Mouse (Mus musculus) adrenal gland (tissue): ENCODE measurements around the gene Hexim2.

ENCODE experiments used
- intact Hi-C: fragments of 180-260 bp; cut with DNase I; formaldehyde crosslinking; loops from one replicate; pipeline ENCODE4 v1.15.1; 2025
- long read RNA-seq, 2 experiments: library from polyadenylated mRNA; unstranded; transcript quantifications; one replicate each; pipeline ENCODE4 v2.0.0; 2020; ENCODE audit warnings: borderline replicate concordance in 1 of 2; ENCODE audit not compliant: insufficient replicate concordance in 1 of 2

Gene Hexim2
- long read RNA-seq, experiment 1, partial matches to known transcripts, result 0 of 4 reads
- long read RNA-seq, experiment 1, other reads (novel, unspliced or antisense), result 1 of 4 reads
- long read RNA-seq, experiment 2, result 0 reads

DNA sequence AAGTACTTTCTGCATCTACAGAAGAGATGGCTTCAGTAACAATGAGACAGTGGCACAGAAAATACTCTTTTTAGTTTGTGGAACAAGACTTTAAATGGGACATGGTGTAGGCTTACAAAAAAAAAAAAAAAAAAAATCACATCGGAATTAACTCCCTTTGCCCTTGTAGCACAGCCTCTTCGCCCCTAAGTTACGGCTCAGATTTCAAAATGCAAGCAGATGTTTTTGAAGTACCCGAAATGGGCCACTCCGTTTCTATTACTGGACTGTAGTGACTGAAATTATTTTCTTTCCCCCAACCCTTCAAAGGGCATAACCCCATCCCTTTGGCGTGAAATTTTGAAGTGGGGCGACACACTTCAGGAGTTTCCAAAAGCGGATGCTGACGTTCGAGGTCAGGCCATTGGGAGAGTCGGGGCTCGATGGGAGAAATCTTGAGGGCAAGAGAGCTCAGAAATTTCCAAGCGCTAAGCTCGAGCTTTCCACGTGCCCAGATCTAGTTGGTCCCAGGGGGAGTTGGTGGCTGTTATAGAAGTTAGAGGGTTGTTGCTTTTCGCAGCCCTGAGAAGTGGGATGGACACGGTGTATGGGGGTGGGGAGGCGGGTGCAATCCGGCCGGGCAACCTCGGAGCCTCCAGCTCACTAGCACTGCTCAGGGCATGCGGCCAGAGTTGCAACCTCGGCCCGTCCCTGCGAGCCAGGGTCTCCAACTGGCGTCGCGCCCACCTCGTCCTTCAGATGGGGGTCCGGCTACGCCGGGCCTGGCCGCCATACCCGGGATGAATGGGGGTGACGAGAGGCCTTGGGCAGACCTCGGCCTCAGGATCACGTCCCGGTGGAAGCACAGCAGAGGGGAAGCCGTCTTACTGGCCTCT is at the start of gene Hexim2:
Gene Hexim2, plus strand, starts transcription at position 729 of the 875 bp plus-strand sequence.
- intact Hi-C loops, result loop anchor here (2.0 kb wide), 1 partner anchor 15 kb away; the partner anchor contains the start of gene Hexim1

DNA sequence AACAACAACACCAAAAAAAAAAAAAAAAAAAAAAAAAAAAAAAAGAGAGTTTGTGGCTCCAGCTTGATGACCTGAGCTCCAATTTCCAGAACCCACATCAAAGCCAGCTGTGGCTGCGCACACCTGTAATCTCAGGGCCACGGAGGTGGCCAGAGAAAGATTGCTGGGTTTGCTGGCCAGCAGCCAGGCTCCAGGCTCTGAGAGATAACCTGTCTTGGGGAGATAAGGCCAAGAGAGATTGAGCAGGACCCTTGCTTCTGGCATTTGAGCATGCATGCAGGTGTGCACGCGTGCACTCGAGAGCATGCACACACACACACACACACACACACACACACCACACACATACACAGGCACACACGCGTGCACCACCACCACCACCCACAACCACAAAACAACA is 38.9 kb upstream of the Hexim2 start:
- intact Hi-C loops, result no loop called here

DNA sequence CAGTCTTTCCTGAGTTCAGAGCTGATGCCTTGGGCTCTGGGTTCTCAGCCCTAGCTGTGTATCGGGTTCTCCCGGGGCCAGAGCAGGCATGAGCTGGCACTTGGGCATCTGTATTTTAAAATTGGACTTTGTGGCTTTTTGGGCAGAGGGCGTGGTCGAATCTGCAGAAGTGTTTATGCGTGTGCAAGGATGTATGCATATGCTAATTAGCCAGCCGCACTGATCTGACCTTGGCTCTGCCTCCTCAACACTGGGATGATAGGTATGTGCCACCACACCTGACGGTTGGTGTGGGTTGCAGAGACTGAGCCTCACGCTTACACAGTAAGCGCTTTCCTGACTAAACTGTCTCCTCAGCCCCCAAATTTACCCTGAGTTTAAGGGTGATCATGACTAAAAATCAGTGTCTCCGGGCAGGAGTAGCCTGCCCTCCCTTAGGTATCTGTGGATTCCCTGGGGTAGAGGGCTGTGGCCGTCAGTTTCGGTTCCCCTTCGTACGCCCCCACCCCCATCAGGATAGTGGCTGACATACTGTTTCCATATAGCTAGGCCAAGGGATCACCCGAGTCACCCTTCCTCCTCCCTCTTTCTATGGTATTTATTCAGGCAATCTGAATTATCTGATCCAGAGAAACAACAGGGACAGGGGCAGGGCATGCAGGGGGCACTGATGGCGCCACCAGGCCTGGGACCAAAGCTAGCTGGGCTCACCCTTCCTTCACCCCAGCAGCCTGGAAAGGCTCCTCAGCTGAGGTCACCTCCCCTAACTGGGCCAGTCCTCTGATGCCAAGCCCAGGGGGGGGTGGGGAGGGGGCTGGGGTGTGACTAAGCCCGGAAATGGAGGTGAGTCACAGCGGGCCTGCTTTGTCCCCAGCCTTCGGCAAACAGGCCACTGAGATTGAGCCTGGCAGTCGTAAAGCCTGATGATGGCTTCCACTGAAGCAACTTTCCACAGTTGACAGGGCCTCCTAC is 38.1 kb upstream of the Hexim2 start:
- intact Hi-C loops, result no loop called here

DNA sequence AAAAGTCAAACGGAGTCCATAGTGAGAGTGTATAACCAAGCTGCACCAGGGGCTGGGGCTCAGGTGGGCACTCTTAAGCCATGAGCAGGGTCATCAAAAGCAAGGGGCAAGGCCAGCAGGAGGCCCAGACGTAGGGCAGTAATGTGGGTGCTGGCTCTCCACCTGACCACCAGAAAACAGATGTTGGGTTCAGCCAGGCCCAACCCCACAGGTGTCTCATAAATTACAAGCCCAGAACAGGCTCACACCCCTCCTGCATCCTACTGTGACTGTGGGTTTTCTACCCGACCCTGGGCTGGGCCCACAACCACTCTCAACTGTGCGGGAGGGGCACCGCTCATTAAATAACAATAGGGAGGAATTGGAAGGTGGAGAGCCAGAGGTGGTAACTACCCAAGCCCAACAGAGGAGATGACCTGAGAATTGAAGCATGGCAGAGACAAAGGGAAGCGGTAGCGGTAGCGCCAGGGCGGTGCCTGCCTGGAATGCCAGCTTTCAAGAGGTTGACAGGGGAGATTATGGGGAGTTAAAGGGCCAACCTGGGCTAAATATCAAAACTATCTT is 37.0 kb upstream of the Hexim2 start:
- intact Hi-C loops, result no loop called here

DNA sequence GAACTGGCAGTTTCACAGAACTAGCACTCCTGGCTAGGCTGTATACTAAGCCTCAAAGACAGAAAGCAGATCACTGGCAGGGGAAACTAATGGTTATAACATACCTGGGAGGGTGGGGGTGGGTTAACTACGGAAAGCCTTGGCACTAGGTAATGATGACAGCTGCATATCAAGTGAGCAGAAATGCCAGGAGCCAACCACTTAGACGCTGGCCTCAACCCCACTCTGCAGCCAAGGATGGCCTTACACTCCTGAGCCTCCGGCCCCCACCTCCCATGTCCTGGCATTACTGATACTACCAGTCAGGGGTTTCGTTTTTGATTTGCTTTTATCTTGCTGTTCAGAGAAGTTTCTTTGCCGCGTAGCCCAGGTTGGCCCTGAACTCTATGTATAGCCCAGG is 36.4 kb upstream of the Hexim2 start:
- intact Hi-C loops, result no loop called here

DNA sequence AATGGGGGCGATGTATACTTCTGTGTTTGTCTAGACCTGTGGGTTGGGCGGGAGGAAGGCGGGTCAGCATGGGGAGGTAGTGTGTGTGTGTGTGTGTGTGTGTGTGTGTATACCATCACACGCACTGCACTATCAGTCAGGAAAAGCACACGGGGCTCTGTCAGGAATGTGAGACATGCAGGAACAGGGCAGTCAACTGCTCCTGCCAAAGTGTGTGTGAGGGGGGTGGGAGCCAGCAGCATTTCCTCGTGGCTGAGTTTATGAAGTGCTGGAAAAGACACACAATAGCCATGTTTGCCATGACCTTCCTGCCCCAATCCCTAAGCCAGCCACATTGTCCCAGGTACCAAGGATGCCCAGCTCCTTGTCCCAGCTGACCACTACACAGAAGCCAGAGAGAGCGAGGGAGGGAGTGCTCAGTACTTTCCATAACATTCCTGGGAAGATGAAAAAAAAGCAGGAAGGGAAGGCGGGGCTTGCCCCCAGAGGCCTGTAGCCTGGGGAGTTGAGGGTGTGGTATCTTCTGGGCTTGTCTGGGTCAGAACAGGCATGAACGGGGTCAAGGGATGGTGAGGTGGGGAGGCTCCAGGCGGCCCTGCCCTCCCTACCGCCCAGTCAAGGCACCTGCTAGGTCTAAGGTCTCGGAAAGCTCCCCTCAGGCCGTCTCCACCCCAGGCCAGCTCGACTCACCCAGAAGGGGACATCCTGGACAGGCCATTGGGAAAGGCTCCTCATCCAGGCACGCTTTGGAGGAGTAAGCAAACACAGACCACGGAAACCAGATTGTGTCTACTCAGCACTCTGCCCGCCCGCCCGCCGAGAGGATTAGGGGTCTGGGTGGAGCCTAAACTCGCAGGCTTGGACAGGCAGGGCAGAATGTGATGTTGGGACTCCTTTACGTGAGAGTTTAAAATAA is 35.0 kb upstream of the Hexim2 start:
- intact Hi-C loops, result no loop called here

DNA sequence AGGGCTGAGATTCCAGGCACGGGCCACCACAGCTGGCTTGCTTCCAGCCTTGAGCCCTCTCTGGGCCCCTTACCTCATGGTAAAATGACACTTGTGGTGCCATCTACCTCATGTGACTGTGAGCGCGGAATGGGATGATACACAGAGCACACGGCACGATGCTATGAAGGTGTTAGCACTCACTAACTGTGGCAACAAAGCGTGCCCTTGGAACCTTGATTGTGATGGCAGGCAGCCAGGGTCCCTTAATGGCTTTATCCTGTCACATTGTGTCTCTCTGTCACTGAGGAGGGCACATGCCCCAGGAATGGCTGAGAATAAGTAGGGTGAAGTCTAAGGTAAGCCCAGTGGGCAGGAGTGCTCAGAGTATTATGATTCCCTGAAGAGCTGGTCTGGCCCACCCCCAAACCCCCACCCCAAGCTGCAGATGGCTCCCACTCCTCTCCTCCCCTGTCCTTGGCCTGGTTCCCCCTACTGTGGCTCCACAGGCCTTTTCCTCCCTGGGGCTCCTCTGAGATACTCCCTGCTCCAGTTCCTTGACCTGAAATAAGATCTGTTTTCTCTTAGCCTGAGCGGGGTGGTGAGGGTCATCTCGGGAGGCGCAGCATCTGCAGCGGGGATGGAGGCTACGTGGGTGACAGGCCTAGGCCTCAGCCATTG is 33.6 kb upstream of the Hexim2 start:
- intact Hi-C loops, result no loop called here

DNA sequence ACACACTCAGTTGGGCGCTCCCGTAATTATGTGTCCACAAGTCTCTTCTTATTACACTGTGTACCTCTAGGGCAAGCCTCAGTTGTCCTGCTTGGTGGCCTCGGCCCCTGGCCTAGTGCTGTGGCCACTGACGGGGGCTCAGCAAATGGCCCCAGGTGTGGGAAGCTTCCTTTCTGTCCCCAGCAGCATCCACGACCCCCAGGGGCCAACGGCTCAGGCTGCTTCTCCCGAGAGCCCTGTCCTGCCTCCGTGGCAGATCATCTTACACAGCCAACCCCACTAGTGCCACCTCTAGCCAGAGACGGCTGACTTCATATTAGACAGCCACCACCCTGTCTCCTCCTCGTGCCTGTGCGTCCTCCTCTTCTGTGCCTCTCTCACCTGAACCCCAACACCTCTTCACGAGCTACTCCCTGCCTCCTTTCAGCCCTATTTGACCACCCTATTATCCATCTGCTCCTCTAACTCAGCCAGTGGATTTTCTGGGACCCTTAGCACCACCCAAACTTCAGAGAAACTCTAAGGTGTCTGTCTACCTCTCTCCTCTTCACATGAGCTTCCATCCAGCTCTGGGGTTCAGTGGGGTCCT is 32.8 kb upstream of the Hexim2 start:
- intact Hi-C loops, result no loop called here

DNA sequence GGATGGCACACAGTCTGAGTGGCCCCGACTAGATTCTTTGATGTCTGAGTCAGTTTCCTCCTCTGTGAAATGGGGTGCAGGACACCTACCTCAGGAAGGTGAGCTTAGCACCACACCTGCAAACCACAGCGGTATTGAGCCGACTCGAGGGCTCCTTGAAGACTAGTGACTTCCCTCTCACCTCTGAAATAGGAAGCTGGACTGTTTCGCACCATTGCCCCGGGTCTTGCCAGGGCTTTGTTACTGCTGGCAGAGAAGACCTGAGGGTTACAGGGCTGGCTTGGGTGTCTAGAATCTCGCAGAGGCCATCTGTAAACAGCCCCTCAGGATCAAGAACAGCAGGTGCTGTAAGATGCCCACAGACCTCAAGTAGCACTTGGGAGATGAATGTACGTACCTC is 31.9 kb upstream of the Hexim2 start:
- intact Hi-C loops, result loop anchor here (10.0 kb wide), 1 partner anchor 224 kb away; no protein-coding TSS in a partner anchor

DNA sequence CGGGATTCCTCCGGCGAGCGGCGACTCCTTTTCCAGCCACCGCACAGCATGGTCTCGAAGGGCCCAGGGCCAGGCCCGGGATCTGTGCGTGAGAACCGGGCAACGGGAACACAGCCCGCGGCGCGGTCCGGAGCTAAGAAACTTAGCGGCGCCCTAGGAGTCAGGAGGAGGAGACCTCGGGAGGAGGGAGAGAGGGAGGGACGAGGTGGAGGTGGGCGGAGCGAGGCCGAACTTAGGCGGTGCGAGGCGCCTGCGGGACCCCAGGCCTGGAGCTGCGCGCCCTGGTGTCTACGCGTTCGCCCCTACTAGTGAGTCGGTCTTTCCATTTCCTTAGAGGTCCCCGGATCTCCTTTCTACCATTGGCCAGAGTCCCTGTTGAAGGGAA is 30.8 kb upstream of the Hexim2 start, which contains the start of the genes Plcd3 and Acbd4:
Gene Plcd3, minus strand, starts transcription at position 178 of the 385 bp plus-strand sequence.
Gene Acbd4, plus strand, starts transcription at position 202 of the 385 bp plus-strand sequence.
- intact Hi-C loops, result loop anchor here (10.0 kb wide), 1 partner anchor 223 kb away; no protein-coding TSS in a partner anchor

DNA sequence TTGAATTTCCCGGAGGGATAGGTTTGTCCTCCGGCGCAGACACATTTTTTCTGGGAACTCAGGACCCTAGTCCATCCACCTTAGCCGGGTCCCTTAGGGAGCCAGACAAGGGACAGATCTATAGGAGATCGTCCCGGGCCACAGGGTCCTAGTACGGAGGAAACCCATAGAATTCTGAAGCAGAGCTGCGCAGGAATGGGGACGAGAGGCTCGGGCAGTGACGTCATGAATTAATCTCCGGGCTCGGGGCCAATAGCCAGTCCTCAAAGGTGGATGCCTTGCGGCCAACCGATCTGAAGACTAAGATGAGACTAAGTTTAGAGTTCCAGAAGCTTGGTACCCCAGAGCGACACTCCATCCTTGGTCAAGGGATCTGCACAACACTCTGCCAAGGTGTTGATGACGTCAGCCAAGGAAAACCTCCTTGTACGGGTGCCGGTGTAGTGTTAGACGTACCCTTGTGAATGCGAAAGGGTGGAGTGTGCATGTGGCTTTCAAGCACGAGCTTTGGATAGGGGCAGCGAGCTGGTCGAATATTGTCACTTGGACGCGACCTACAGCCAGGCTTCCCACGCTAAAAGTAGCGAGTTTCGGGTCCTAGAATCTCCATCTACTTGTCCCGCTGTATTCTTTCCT is 30.2 kb upstream of the Hexim2 start:
- intact Hi-C loops, result loop anchor here (2.0 to 10.0 kb wide), 2 partner anchors 57 to 223 kb away; no protein-coding TSS in a partner anchor

DNA sequence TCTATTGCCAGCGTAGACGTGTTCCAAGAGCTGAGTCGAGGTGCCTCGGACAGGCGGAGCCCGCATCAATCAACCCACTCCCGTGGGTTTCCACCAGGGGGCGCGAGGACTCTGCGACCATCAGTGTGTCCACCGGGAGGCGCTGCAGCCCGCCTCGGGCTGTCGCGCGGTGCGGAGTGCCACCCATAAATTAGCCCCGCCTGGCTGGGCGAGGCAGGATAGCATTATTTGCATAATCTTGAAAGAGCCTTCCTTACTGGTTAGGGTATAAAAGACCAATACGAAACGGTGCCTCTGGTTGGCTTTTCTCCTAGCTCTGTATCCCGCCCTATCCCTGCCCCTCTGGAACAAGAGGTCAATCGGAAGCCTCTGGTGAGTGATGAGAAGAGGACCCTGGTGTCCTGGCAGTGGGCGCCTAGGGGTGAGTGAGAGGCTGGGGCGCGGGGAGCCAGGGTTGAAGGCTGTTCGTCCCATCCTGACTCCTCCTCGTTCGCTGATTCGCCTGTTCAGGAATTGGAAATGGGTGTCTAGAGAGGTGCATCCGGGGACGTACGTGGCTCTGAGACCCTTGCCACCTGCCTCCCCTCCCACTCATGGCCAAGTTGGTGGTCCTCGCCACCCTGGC is 29.4 kb upstream of the Hexim2 start:
- intact Hi-C loops, result loop anchor here (2.0 to 10.0 kb wide), 2 partner anchors 56 to 222 kb away; no protein-coding TSS in a partner anchor

DNA sequence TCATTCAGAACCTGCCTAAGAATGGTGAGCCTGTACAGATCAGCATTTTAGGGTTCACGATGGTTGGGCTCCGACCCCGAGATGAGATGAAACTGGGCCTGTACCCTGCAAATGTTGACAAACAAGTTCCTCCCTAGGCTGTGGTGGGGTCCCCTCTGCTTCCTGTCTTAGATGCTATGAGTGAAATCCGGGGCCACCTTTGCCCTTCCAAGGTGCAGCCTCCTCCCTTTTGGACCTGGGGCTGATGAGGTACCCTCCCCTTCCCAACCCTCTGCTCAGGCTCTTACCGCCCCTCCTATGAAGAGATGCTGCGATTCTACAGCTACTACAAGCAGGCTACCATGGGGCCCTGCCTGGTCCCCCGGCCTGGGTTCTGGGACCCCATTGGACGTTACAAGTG is 28.6 kb upstream of the Hexim2 start:
- intact Hi-C loops, result loop anchor here (2.0 to 10.0 kb wide), 2 partner anchors 55 to 221 kb away; no protein-coding TSS in a partner anchor

DNA sequence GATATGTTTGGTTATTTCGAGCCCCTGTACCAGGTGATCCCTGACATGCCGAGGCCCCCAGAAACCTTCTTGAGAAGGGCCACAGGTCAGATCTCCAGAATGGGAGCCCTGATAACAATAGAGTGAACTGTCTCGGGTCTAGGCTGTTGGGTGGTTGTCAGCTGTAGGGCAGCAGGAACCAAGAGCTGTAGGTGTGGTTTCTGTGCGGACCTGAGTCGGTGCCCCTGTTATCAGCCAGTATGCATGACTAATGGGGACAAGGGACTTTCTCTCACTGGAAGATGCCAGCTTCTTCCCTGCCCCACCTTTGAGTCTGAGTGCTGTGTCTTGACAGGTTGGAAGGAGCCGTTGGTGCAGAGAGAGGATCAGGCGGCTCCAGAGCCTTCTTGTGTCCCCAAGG is 27.8 kb upstream of the Hexim2 start:
- intact Hi-C loops, result loop anchor here (10.0 kb wide), 1 partner anchor 220 kb away; no protein-coding TSS in a partner anchor

DNA sequence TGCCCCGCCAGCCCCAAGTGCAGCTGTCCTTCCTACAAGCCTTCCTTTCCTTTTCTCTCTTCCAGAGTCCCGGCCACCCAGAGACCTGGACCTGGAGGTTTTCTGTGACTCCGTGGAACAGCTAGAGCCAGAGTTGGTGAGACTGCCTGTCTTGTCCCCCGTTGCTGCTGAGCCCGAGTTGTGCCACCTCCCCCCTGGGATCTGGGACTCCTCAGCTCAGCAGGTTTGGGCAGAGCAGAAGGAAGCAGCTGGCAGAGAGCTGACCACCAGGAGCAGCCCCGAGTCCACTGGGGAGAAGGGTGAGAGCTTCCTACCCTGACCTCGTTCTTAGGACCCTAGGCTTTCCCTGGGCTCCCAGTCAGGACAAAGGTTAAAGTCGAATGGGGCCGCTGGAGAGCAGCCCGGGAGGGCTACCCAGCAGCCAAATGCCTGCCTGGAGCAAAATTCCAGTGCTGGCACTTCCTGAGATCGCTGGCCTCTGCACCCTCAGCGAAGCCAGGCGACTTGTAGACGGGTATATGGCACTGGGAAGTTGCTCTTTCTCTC is 27.0 kb upstream of the Hexim2 start:
- intact Hi-C loops, result loop anchor here (10.0 kb wide), 1 partner anchor 220 kb away; no protein-coding TSS in a partner anchor

DNA sequence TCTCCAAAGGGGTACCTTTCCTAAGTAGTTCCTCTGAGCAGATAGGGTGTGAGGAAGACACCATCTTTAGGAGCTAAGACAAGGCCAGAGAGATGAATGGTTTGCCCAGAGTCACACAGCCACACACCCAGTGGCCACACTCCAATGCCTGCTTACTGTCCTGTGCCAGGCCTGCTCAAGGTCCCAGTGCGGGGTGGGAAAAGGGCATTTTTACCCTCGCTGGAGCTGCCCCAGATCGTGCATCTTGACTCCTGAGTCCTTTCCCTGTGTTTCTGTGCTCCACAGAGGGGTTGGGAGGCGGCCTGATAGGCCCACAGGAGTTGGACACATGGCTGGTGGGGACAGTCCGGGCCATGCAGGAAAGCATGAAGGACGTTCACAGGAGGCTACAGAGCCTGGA is 26.4 kb upstream of the Hexim2 start:
- intact Hi-C loops, result loop anchor here (10.0 kb wide), 1 partner anchor 219 kb away; no protein-coding TSS in a partner anchor

DNA sequence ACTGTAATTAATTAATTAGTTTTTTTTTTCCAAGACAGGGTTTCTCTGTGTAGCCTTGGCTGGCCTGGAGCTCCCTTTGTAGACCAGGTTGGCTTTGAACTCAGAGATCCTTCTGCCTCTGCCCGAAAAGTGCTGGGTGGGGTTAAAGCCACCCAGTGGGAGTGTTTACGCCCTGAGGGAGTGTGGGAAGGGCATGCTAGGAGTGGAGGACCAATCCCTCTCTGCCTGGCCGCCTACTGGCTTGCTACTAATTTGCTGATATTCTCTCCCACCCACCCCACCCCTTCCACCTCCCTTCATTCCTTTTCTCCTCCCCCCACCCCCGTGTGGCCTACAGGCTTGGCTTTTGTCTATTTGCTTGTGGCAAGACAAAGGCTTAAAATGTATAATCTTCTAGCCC is 25.8 kb upstream of the Hexim2 start:
- intact Hi-C loops, result loop anchor here (10.0 kb wide), 1 partner anchor 218 kb away; no protein-coding TSS in a partner anchor
